Mouse (Mus musculus): ENCODE measurements around the gene Baiap2. TPM values are rescaled to one million over a fixed set of nuclear protein-coding genes. Genes with fewer than 3 reads are reported as not detected.

The Baiap2 gene
- polyA plus RNA-seq, 1 experiment from 2014 or later, result 9.2 TPM

DNA sequence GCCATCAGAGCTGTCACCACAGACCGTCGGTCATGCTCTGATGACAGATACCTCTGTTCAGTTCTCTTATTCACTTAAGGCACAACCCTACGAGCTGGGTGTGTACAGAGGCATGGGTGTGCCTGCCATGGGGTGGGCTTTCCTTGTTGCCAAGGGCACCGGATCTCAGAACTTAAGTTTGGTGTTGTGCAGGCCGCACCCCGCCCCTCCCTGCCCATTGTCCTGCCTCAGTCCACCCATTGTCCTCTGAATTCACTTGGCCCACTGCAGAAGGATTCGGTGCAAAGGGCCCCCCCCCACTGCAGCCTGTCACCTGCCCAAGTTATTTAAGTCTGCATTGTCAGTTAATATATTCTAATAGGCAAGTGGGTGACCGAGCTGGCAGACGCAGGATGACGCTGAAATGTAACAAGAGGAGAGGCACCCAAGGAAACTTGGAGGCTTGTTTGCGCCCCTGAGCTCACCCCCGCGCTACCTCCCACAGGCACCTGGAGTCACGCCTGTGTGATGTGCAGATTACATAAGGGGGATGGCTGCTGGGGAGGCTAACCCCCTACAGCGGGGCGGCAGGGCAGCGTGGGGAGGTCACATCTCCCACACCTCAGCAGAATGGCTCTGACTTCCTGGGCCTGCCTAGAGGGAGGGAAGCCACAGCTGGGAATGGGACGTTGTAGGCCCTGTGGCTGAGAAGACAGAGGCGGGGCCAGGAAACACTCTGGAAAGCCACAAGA is 4.6 kb upstream of the Baiap2 start:
- no peak overlapping the region for H3K27ac ChIP-seq
- no peaks in the 10 kb centered on the region for H3K36me3 ChIP-seq
- H3K4me2 ChIP-seq (replicated peaks), result no peak overlapping the region
- H3K9me3 ChIP-seq, result no peaks in the 10 kb centered on the region
- WGBS, result 59% methylated on average over 19 of the region's 19 CpGs
- peaks cover 60% of the 10 kb centered on the region for H3K4me1 ChIP-seq (replicated peaks)
- no peak for ATAC-seq
- H3K9ac ChIP-seq (replicated peaks), result peak overlapping the region; percentile 28; the same call in 1 of the 2 replicates
- peaks cover 29% of the 10 kb centered on the region for H3K27me3 ChIP-seq
- no peak overlapping the region for H3K4me3 ChIP-seq (replicated peaks)

DNA sequence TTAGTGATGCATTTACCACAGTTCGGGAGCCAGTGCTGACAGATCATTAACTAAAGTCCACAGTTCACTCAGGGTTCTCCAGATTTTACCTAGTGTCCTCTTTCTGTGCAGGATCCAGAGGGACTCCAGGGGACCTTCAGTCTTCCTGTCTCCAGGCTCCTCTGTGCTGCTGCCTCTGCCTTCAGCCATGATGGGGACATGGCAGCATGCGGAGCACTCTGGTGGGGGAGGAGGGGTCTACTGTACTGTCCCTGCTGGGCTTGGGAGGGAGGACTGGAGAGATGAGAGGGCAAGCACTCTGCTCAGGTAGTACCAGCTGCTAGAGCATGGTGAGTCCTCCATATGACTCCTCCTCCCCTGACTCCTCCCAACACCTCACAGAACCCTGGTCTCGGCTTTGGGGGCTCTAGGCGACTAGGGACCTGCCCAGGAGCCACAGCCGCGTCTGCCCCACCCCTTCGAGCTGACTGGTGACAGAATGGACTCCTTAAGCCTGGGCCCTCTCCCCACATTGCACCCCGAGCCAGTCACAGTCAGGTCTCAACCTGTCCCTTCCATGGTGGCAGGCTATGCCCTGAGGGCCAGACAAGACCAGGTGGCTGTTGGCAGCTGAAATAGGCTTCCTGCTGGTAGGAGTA is 3.4 kb upstream of the Baiap2 start:
- H3K27ac ChIP-seq, result no peak overlapping the region
- no peak for ATAC-seq
- H3K36me3 ChIP-seq, result no peaks in the 10 kb centered on the region
- H3K27me3 ChIP-seq, result peaks cover 32% of the 10 kb centered on the region
- H3K4me1 ChIP-seq (replicated peaks), result peaks cover 72% of the 10 kb centered on the region
- WGBS, result 54% methylated on average over 8 of the region's 8 CpGs
- no peak overlapping the region; the same call in 1 of the 2 replicates for H3K9ac ChIP-seq (replicated peaks)
- no peak overlapping the region for H3K4me2 ChIP-seq (replicated peaks)
- H3K4me3 ChIP-seq (replicated peaks), result no peak overlapping the region
- H3K9me3 ChIP-seq, result no peaks in the 10 kb centered on the region

DNA sequence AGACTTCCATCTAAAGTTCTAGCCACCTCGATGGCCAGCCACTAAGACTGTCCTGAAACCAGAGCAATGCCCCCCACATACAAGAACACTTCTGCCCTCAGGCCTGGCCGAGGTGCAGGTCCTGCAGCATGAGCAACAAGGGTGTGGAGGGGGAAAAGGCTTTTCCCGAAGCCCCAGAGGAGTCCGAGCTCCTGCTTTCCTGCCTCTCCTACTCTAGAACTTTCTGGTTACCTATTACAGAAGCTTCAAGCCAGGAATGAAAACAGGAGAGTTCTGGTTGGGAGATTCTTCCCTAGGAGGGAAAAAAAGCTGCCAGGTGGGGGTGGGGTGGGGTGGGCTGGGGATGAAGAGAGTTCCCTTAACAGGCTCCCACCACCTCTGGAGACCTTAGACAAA is 2.9 kb upstream of the Baiap2 start:
- no peak overlapping the region for H3K27ac ChIP-seq
- H3K9ac ChIP-seq (replicated peaks), result no peak overlapping the region; the same call in 1 of the 2 replicates
- peaks cover 77% of the 10 kb centered on the region for H3K4me1 ChIP-seq (replicated peaks)
- H3K9me3 ChIP-seq, result no peaks in the 10 kb centered on the region
- WGBS, result 56% methylated on average over 4 of the region's 4 CpGs
- peaks cover 36% of the 10 kb centered on the region for H3K27me3 ChIP-seq
- H3K36me3 ChIP-seq, result no peaks in the 10 kb centered on the region
- no peak overlapping the region for H3K4me3 ChIP-seq (replicated peaks)
- no peak overlapping the region for H3K4me2 ChIP-seq (replicated peaks)
- ATAC-seq, result no peak

DNA sequence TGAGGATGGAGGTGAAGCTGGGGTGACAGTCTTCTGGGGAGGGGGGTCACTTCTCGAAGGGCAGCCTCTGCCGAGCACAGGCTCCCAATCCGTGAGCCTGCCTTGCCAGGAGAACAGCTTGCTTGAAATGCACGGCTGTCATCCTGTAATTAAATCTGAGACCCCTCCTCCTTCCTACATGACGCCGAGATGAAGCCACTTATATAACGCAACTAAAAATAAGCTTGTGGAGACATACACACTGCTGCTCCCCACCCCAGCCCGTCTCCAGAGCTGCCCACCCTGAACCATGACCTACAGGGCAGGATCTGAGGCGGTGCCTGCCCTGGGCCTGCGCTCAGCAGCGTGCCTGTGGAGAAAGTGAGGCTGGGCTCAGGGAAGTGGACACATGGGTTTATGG is 2.4 kb upstream of the Baiap2 start:
- 66% methylated on average over 11 of the region's 11 CpGs for WGBS
- Histone ChIP-seq H3K36me3 (no peaks in the 10 kb centered on the region), H3K4me2 (replicated peaks) (no peak overlapping the region), H3K27me3 (peaks cover 38% of the 10 kb centered on the region), H3K9me3 (no peaks in the 10 kb centered on the region), H3K9ac (replicated peaks) (no peak overlapping the region), H3K4me3 (replicated peaks) (no peak overlapping the region), H3K4me1 (replicated peaks) (peaks cover 80% of the 10 kb centered on the region), H3K27ac (no peak overlapping the region)
- ATAC-seq, result no peak

DNA sequence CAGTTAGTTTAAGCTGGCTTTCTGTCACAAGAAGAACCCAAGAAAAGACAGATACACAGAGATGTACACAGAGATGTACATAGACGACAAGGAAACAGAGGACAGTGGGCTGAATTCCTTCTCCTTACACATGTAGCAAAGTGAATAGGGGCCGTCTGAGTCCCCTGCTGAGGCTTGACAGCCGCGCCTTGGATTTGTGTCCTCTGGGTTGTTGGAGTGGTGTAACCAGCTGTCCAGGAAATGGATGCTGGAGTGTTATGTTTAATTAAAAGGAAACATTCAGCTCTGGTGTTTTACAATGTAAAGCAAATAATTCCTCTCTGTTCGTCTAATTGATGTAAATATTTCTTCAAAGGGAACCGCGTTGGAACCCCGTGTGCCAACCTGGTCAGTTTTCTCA is 769 bp upstream of the Baiap2 start:
- peaks cover 35% of the 10 kb centered on the region for H3K27me3 ChIP-seq
- WGBS, result 3% methylated on average over 8 of the region's 8 CpGs
- no peak overlapping the region for H3K27ac ChIP-seq

DNA sequence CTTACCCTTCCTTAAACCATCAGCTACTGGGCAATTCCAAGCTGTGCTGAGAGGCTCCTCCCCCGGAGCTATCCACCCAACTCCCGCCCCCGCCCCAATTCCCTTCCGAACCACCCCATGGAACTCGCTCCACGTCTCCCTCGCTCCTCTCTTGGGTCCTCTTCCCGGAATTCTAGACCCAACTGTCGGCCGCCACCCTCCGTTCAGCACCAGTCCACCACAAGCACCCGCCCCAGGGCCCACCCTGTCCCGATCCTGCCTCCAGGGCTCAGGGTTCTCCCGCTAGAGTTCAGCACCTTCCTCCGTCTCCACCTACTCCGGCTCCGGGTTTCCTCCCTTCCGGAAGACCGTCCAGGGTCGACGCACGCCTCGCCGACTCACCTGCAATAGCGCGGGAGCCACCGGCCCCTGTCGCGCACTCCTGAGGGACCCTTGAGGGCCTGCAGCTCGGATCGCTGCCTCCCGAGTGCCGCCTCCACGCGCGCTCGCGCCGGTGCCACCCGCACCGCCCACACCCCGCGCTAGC is 299 bp upstream of the Baiap2 start:
- peaks cover 68% of the 10 kb centered on the region for H3K4me1 ChIP-seq (replicated peaks)

More for the DNA sequence above, 769 bp upstream of the Baiap2 start:
- Histone ChIP-seq H3K4me1 (replicated peaks) (peaks cover 70% of the 10 kb centered on the region), H3K9me3 (no peaks in the 10 kb centered on the region), H3K36me3 (no peaks in the 10 kb centered on the region), H3K4me3 (replicated peaks) (peak overlapping the region; percentile 66), H3K9ac (replicated peaks) (peak overlapping the region; percentile 74), H3K4me2 (replicated peaks) (peak overlapping the region; percentile 99)
- no peak for ATAC-seq

DNA sequence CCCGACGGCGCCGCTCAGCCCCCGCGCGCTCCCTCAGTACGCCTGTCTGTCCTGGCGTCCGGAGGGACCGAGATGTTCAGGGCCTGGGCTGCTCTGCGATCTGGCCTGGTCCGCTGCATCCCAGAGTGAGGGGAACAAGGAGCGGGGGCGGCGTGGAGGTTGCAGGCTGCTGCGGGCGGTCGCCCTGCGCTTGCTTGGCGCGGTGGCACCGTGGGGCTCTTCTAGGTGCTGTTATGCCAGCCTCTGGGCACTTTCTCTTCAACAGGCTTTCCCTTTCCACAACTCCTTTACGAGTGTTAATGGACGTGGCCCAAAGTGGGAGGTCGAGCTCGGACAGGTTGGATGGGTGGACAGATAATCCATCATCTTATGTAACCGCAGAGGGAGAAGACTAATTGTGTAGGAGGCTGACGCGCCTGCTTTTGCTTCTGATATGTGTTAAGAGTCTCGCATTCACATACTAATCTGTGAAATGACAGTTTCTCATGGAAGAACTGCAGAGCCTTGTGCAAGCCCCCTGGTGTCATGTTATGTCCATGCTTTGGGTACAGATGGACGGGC is 945 bp downstream of the Baiap2 start:
- peak overlapping the region; percentile 66 for H3K4me3 ChIP-seq (replicated peaks)
- H3K27ac ChIP-seq, result 0 out of 2 replicates have a peak overlapping the region, but pooled peaks have one; percentile 51
- peaks cover 59% of the 10 kb centered on the region for H3K4me1 ChIP-seq (replicated peaks)
- no peaks in the 10 kb centered on the region for H3K36me3 ChIP-seq
- peak overlapping the region; percentile 99 for H3K4me2 ChIP-seq (replicated peaks)
- H3K9me3 ChIP-seq, result no peaks in the 10 kb centered on the region
- WGBS, result 6% methylated on average over 32 of the region's 32 CpGs
- peaks cover 32% of the 10 kb centered on the region for H3K27me3 ChIP-seq
- peak overlapping the region; percentile 79 for H3K9ac ChIP-seq (replicated peaks)
- ATAC-seq, result peak; percentile 46

More for the DNA sequence above, 299 bp upstream of the Baiap2 start:
- peak overlapping the region; percentile 75 for H3K27ac ChIP-seq
- peak overlapping the region; percentile 66 for H3K4me3 ChIP-seq (replicated peaks)
- H3K27me3 ChIP-seq, result peaks cover 35% of the 10 kb centered on the region
- H3K36me3 ChIP-seq, result no peaks in the 10 kb centered on the region
- peak; percentile 77 for ATAC-seq
- peak overlapping the region; percentile 99 for H3K4me2 ChIP-seq (replicated peaks)
- under 1% methylated on average over 43 of the region's 43 CpGs for WGBS
- no peaks in the 10 kb centered on the region for H3K9me3 ChIP-seq
- peak overlapping the region; percentile 74 for H3K9ac ChIP-seq (replicated peaks)

DNA sequence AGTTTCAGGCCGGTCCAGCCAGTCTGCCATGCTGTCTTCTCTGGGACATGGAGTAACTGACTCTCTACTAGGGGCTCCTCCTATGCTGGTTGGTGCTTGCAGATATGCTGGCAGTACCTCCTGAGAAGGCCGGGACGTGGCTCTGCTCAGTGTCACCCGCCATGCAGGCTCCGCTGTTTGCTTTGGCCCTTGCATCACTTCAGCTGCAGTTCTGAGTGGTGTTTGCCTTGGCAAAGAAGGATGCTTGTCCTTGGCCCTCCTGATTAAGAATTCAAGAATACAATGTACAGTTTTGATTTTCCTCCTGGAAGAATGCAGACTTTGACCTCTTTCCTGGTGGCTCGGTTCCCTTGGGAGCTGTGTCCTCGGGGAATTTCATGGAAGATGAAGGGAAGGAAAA is 2.8 kb downstream of the Baiap2 start:
- no peak for ATAC-seq
- Histone ChIP-seq H3K4me3 (replicated peaks) (no peak overlapping the region), H3K9ac (replicated peaks) (no peak overlapping the region), H3K4me2 (replicated peaks) (no peak overlapping the region), H3K9me3 (no peaks in the 10 kb centered on the region), H3K4me1 (replicated peaks) (peaks cover 47% of the 10 kb centered on the region), H3K27ac (no peak overlapping the region), H3K36me3 (no peaks in the 10 kb centered on the region), H3K27me3 (peaks cover 22% of the 10 kb centered on the region)
- 93% methylated on average over 7 of the region's 7 CpGs for WGBS

DNA sequence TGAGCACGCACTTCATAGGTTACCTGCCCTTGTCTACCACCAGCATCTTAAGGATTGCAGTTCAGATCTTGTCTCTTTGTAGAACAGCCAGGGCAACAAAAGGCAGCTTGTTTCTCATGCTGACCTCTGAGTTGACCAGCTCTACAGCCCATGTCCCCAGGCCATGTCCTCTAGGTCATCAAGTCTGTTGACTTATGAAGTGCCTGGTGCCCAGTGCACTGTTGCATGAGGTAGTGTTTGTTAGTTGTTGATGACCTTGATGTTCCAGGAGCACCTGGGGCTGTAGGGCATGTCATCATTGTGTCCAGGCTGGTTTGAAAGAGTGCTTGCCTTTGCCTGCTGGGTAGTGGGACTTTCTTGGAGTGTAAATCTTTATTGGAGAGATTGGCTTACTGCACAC is 4.9 kb downstream of the Baiap2 start:
- WGBS, result 100% methylated on average over 1 of the region's 1 CpGs
- no peak for ATAC-seq
- H3K9me3 ChIP-seq, result no peaks in the 10 kb centered on the region

DNA sequence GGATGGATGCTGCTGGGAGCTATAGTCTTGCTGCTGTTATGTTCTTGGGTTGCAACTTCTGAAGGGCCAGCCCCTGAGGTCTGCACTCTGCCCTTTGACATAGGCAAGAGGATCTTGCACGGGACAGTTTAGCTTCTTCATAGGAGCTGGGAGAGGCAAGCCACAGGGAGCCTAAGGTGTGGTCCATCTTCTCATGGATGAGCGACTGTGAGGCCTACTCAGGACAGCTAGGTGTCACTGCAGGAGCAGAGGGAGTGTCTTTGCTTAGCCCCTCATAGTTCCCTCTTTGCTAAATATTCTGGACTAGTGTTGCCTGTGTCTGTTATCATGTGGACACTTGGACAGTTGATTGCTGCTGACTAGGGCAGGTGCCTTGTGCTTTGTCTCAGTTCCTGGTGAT is 5.3 kb downstream of the Baiap2 start:
- ATAC-seq, result no peak
- H3K27ac ChIP-seq, result no peak overlapping the region
- H3K9ac ChIP-seq (replicated peaks), result no peak overlapping the region
- WGBS, result 52% methylated on average over 2 of the region's 2 CpGs
- H3K27me3 ChIP-seq, result peaks cover 8% of the 10 kb centered on the region; the same call in 1 of the 2 replicates
- peaks cover 34% of the 10 kb centered on the region for H3K4me1 ChIP-seq (replicated peaks)
- H3K9me3 ChIP-seq, result no peaks in the 10 kb centered on the region
- no peak overlapping the region for H3K4me3 ChIP-seq (replicated peaks)
- no peak overlapping the region for H3K4me2 ChIP-seq (replicated peaks)
- H3K36me3 ChIP-seq, result no peaks in the 10 kb centered on the region

More for the DNA sequence above, 4.9 kb downstream of the Baiap2 start:
- no peak overlapping the region for H3K27ac ChIP-seq
- no peaks in the 10 kb centered on the region for H3K36me3 ChIP-seq
- H3K4me1 ChIP-seq (replicated peaks), result peaks cover 30% of the 10 kb centered on the region
- peaks cover 8% of the 10 kb centered on the region; the same call in 1 of the 2 replicates for H3K27me3 ChIP-seq
- no peak overlapping the region for H3K4me3 ChIP-seq (replicated peaks)
- H3K9ac ChIP-seq (replicated peaks), result no peak overlapping the region
- no peak overlapping the region for H3K4me2 ChIP-seq (replicated peaks)

DNA sequence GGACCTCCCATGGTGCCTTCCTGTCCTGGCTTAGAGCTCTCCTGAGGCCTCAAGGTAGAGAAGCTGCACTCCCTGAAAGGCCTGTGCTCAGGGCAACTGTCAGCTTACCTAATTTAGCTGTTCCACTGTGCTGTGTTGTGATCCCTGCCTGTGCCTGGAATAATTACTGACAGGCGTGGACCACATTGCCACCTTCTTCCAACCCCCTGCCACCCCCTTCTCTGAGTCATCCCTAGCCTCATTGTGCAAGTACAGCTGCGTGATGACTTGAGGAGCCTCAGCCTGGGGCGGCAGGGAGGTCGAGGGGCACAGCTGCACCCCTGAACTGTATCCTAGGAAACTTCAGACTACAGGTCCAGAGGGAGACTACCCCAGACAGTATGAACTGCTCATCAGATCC is 5.7 kb downstream of the Baiap2 start:
- H3K9ac ChIP-seq (replicated peaks), result no peak overlapping the region
- peaks cover 31% of the 10 kb centered on the region for H3K4me1 ChIP-seq (replicated peaks)
- WGBS, result 67% methylated on average over 4 of the region's 4 CpGs
- no peaks in the 10 kb centered on the region for H3K9me3 ChIP-seq
- H3K27me3 ChIP-seq, result peaks cover 8% of the 10 kb centered on the region; the same call in 1 of the 2 replicates
- no peaks in the 10 kb centered on the region for H3K36me3 ChIP-seq
- no peak for ATAC-seq
- no peak overlapping the region for H3K4me2 ChIP-seq (replicated peaks)
- H3K4me3 ChIP-seq (replicated peaks), result no peak overlapping the region
- H3K27ac ChIP-seq, result no peak overlapping the region

DNA sequence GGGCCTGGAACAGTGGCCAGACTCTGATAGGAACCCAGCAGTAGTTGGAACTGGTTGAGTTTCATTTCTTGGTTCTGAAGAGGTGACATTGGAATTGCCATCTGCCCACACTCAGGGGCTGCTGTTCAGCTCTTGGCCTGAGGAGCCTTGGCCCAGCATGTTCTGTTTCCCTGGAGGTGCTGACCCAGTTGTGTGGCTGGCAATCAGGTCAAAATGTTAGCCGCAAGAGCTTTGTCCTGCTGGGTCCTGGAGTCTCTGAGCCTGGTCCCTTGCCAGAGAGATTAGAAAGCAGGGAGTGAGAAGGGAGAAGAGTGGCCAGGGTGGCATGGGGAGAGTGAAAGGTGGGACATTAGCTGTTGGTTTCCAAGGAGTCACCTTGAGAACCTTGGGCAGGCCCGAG is 6.2 kb downstream of the Baiap2 start:
- no peak for ATAC-seq
- no peak overlapping the region for H3K9ac ChIP-seq (replicated peaks)
- no peak overlapping the region for H3K27ac ChIP-seq
- WGBS, result 90% methylated on average over 2 of the region's 2 CpGs
- H3K27me3 ChIP-seq, result peaks cover 8% of the 10 kb centered on the region; the same call in 1 of the 2 replicates
- peaks cover 26% of the 10 kb centered on the region for H3K4me1 ChIP-seq (replicated peaks)
- no peaks in the 10 kb centered on the region for H3K9me3 ChIP-seq
- H3K36me3 ChIP-seq, result no peaks in the 10 kb centered on the region
- no peak overlapping the region for H3K4me3 ChIP-seq (replicated peaks)
- H3K4me2 ChIP-seq (replicated peaks), result no peak overlapping the region
